Mouse (Mus musculus) mesoderm, embryonic 11.5 days (tissue): ENCODE results near the gene Insl6.
A peak's percentile ranks its signal among the peaks of the same experiment; 100 is the strongest.

Source experiments
- DNase-seq: peaks from one replicate; pipeline ENCODE4 v3.0.0-alpha.2; 2012; ENCODE audit warnings: low read depth, low spot score

Gene Insl6

GRCm38 (mm10) chr19:29354895-29355877, 30.0 kb upstream of the Insl6 start:
- peak; percentile 91 for DNase-seq

GRCm38 (mm10) chr19:29350991-29351390, 25.8 kb upstream of the Insl6 start:
- no peak for DNase-seq

- DNase-seq, result no peak
Measured at GRCm38 (mm10) chr19:29345636-29346035, 20.5 kb upstream of the Insl6 start.

- DNase-seq, result no peak
Measured at GRCm38 (mm10) chr19:29344868-29345267, 19.7 kb upstream of the Insl6 start.

GRCm38 (mm10) chr19:29342281-29342680, 17.1 kb upstream of the Insl6 start:
- DNase-seq, result no peak

- no peak for DNase-seq
Measured at GRCm38 (mm10) chr19:29341029-29341428, 15.9 kb upstream of the Insl6 start.

- DNase-seq, result no peak
Measured at GRCm38 (mm10) chr19:29336624-29337023, 11.5 kb upstream of the Insl6 start.

- peak; percentile 71 for DNase-seq
Measured at GRCm38 (mm10) chr19:29334068-29334745, 9.1 kb upstream of the Insl6 start, which contains the start of gene Rln1. Rln1 (minus strand) TSS chr19:29334670.

GRCm38 (mm10) chr19:29326822-29327552, 1.8 kb upstream of the Insl6 start:
- no peak for DNase-seq

GRCm38 (mm10) chr19:29326396-29326795, 1.2 kb upstream of the Insl6 start:
- no peak for DNase-seq

- no peak for DNase-seq
Measured at GRCm38 (mm10) chr19:29325852-29326180, 660 bp upstream of the Insl6 start.

- no peak for DNase-seq
Measured at GRCm38 (mm10) chr19:29323416-29324049, 1.6 kb downstream of the Insl6 start.

GRCm38 (mm10) chr19:29312661-29313060, 12.5 kb downstream of the Insl6 start:
- no peak for DNase-seq

- DNase-seq, result no peak
Measured at GRCm38 (mm10) chr19:29311791-29312190, 13.4 kb downstream of the Insl6 start.

GRCm38 (mm10) chr19:29308832-29309231, 16.3 kb downstream of the Insl6 start:
- DNase-seq, result no peak

- DNase-seq, result no peak
Measured at GRCm38 (mm10) chr19:29302119-29302518, 23.0 kb downstream of the Insl6 start.

- DNase-seq, result no peak
Measured at GRCm38 (mm10) chr19:29300919-29301318, 24.2 kb downstream of the Insl6 start.

- DNase-seq, result no peak
Measured at GRCm38 (mm10) chr19:29297366-29297765, 27.8 kb downstream of the Insl6 start.

GRCm38 (mm10) chr19:29296166-29296565, 29.0 kb downstream of the Insl6 start:
- DNase-seq, result no peak

- peak; percentile 35 for DNase-seq
Measured at GRCm38 (mm10) chr19:29294756-29295155, 30.4 kb downstream of the Insl6 start.

- no peak for DNase-seq
Measured at GRCm38 (mm10) chr19:29292546-29292945, 32.6 kb downstream of the Insl6 start.

GRCm38 (mm10) chr19:29291532-29291931, 33.6 kb downstream of the Insl6 start:
- DNase-seq, result no peak
